Mouse (Mus musculus) heart, embryonic 15.5 days (tissue): ENCODE results near the gene Gm43518. TPM values are rescaled to one million over a fixed set of nuclear protein-coding genes. Genes with fewer than 3 reads are reported as not detected.

Experiments used
- ATAC-seq: fragments of 200-750 bp; cut with Nextera tagmentation; replicated peaks from 2 replicates; pipeline ENCODE4 v1.8.0; 2017; ENCODE audit warnings: low read depth, moderate TSS enrichment; ENCODE audit not compliant: insufficient number of reproducible peaks, insufficient read depth, low FRiP score
- H3K27ac ChIP-seq: fragments of 300-500 bp; sonication (generic); 2 replicates; pipeline ENCODE4 v1.5.1; 2015; ENCODE audit warnings: mild to moderate bottlenecking, inconsistent platforms
- H3K27me3 ChIP-seq: fragments of 300-500 bp; sonication (generic); 2 replicates; pipeline ENCODE4 v1.6.1; 2015; ENCODE audit warnings: inconsistent platforms
- H3K36me3 ChIP-seq: fragments of 300-500 bp; sonication (generic); 2 replicates; pipeline ENCODE4 v1.6.1; 2015; ENCODE audit warnings: mild to moderate bottlenecking, inconsistent platforms
- H3K4me1 ChIP-seq: fragments of 300-500 bp; sonication (generic); replicated peaks from 2 replicates; pipeline ENCODE4 v1.6.1; 2015; ENCODE audit warnings: inconsistent platforms
- H3K4me2 ChIP-seq: fragments of 300-500 bp; sonication (generic); 2 replicates; pipeline ENCODE4 v1.6.1; 2015; ENCODE audit warnings: inconsistent platforms, mild to moderate bottlenecking, moderate library complexity
- H3K4me3 ChIP-seq: fragments of 300-500 bp; sonication (generic); 2 replicates; pipeline ENCODE4 v1.5.1; 2015; ENCODE audit warnings: mild to moderate bottlenecking, inconsistent platforms
- H3K9ac ChIP-seq: fragments of 300-500 bp; sonication (generic); 2 replicates; pipeline ENCODE4 v1.6.1; 2015; ENCODE audit warnings: mild to moderate bottlenecking, inconsistent platforms
- H3K9me3 ChIP-seq: fragments of 300-500 bp; sonication (generic); replicated peaks from 2 replicates; pipeline ENCODE4 v1.6.1; 2016; ENCODE audit warnings: inconsistent platforms
- WGBS: fragments of 180-500 bp; shearing (Covaris S2); methylation state at CpG from one replicate; pipeline ENCODE4 v1.1.7; 2015; ENCODE audit warnings: mixed read lengths; 5-methylcytosine and 5-hydroxymethylcytosine counted together
- polyA plus RNA-seq: library from polyadenylated mRNA; unstranded; fragments of >200 nt; fragmentation: Nextera tagmentation; extraction: Ambion mirVana; gene quantifications from 2 replicates; pipeline ENCODE4 v1.2.1, GENCODE M21; 2015

Gm43518 gene
- polyA plus RNA-seq, 1 experiment from 2014 or later = 0.91 TPM

GRCm38 (mm10) chr5:123897352-123897751 lies 29.9 kb upstream of the Gm43518 start:
- Histone ChIP-seq H3K4me1 (no peaks in the 10 kb centered on the region), H3K9me3 (no peaks in the 10 kb centered on the region), H3K4me2 (no peak overlapping the region), H3K27ac (no peak overlapping the region), H3K9ac (no peak overlapping the region), H3K27me3 (no peaks in the 10 kb centered on the region), H3K36me3 (no peaks in the 10 kb centered on the region), H3K4me3 (no peak overlapping the region)
- 77% methylated on average over 13 of the region's 13 CpGs for WGBS
- ATAC-seq = no peak

- no peak for ATAC-seq
- Histone ChIP-seq H3K4me3 (no peak overlapping the region), H3K9ac (no peak overlapping the region), H3K4me2 (no peak overlapping the region), H3K27me3 (no peaks in the 10 kb centered on the region), H3K27ac (no peak overlapping the region), H3K36me3 (peaks cover 4% of the 10 kb centered on the region; the same call in 1 of the 2 replicates), H3K9me3 (no peaks in the 10 kb centered on the region), H3K4me1 (peaks cover 18% of the 10 kb centered on the region)
- 59% methylated on average over 11 of the region's 11 CpGs for WGBS
These were observed 23.1 kb upstream of the Gm43518 start for GRCm38 (mm10) chr5:123904059-123904672.

GRCm38 (mm10) chr5:123906146-123906975 lies 20.9 kb upstream of the Gm43518 start:
- peak overlapping the region; percentile 94 for H3K4me3 ChIP-seq
- 71% methylated on average over 17 of the region's 17 CpGs for WGBS
- ATAC-seq = no peak
- peak overlapping the region; percentile 47 for H3K4me2 ChIP-seq
- peaks cover 20% of the 10 kb centered on the region for H3K36me3 ChIP-seq
- H3K9ac ChIP-seq = no peak overlapping the region
- no peaks in the 10 kb centered on the region for H3K9me3 ChIP-seq
- H3K4me1 ChIP-seq = peaks cover 18% of the 10 kb centered on the region
- H3K27ac ChIP-seq = no peak overlapping the region
- no peaks in the 10 kb centered on the region for H3K27me3 ChIP-seq

DNA sequence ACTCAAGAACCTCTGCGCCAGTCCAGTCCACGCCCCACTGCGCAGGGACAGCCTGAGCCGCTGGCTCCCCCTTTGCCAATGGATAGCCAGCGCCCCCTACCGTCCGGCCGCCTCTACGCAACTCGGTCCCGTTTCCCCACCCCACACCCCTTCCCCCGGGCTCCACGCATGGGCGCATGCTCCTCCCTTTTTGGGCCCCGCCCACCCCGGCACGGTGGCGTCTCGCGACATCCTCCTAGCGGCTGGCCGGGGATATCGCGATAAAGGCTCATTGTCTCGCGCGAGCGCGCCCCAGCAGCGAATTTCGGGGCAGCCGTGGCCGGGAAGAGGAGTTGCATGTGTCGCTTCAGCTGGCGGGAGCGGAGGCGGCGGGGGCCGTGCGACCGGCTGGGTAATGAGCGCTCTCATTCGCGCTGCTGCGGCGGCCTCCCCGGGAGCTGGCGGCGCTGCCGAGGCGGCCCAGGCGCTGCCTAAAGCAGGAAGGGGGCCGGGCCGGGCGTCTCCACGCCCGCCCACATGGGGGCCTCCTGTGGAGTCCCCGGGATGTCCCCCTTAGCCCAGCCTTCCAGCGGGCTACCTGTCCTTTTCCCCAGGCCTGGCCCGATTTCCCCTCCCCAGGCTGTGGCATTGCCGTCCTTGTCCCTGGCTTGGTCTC lies 20.1 kb upstream of the Gm43518 start, which contains the start of gene Denr:
TSS of gene Denr (plus strand) at position 200 of the 655 bp plus-strand sequence.
- WGBS = under 1% methylated on average over 61 of the region's 61 CpGs
- peak within 1 kb of the TSS; percentile 88 for H3K4me2 ChIP-seq
- H3K9me3 ChIP-seq = no peaks in the 10 kb centered on the region
- peak within 1 kb of the TSS; percentile 88 for H3K27ac ChIP-seq
- H3K36me3 ChIP-seq = peaks cover 23% of the 10 kb centered on the region
- ATAC-seq = peak; percentile 95
- H3K9ac ChIP-seq = peak within 1 kb of the TSS; percentile 98
- H3K4me3 ChIP-seq = peak within 1 kb of the TSS; percentile 94
- H3K27me3 ChIP-seq = no peaks in the 10 kb centered on the region
- peaks cover 18% of the 10 kb centered on the region for H3K4me1 ChIP-seq

GRCm38 (mm10) chr5:123907631-123907977 lies 19.6 kb upstream of the Gm43518 start:
- peaks cover 23% of the 10 kb centered on the region for H3K36me3 ChIP-seq
- ATAC-seq = no peak

GRCm38 (mm10) chr5:123914852-123915251 lies 12.4 kb upstream of the Gm43518 start:
- 82% methylated on average over 3 of the region's 3 CpGs for WGBS
- H3K27me3 ChIP-seq = no peaks in the 10 kb centered on the region
- peaks cover 48% of the 10 kb centered on the region for H3K36me3 ChIP-seq
- no peak overlapping the region for H3K27ac ChIP-seq
- H3K9me3 ChIP-seq = no peaks in the 10 kb centered on the region
- H3K4me1 ChIP-seq = peaks cover 10% of the 10 kb centered on the region
- no peak overlapping the region for H3K4me3 ChIP-seq
- ATAC-seq = no peak
- H3K4me2 ChIP-seq = no peak overlapping the region
- no peak overlapping the region for H3K9ac ChIP-seq

More at GRCm38 (mm10) chr5:123907631-123907977, 19.6 kb upstream of the Gm43518 start:
- WGBS = 3% methylated on average over 10 of the region's 10 CpGs
- Histone ChIP-seq H3K4me3 (peak overlapping the region; percentile 94), H3K9me3 (no peaks in the 10 kb centered on the region), H3K27me3 (no peaks in the 10 kb centered on the region), H3K4me1 (peaks cover 18% of the 10 kb centered on the region), H3K4me2 (peak overlapping the region; percentile 88), H3K27ac (peak overlapping the region; percentile 88), H3K9ac (peak overlapping the region; percentile 98)

DNA sequence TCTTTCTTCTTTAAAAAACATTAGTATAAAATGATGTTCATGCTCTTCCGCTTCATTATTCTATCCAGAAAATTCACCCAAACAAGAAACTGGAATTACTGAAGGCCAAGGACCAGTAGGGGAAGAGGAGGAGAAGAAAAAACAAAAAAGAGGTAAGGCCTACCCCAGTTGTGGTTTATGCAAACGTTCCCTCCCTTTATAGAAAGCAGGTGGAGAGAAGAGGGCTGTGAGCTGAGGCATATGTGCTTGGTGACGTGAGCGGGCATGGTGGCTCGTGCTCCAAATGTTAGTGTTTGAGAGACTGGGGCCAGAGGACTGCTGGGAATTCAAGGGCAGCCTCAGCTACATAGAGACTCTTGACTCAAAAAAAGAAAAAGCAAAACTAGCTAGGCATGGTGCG lies 5.1 kb upstream of the Gm43518 start:
- Histone ChIP-seq H3K4me2 (no peak overlapping the region), H3K9ac (no peak overlapping the region), H3K4me1 (no peaks in the 10 kb centered on the region), H3K9me3 (no peaks in the 10 kb centered on the region), H3K27me3 (no peaks in the 10 kb centered on the region), H3K27ac (no peak overlapping the region), H3K36me3 (peaks cover 82% of the 10 kb centered on the region), H3K4me3 (no peak overlapping the region)
- WGBS = 91% methylated on average over 6 of the region's 6 CpGs
- ATAC-seq = no peak

GRCm38 (mm10) chr5:123930508-123930989 lies 3.3 kb downstream of the Gm43518 start, which contains the start of gene Ccdc62:
Ccdc62 (plus strand) TSS chr5:123930679.
- Histone ChIP-seq H3K4me2 (peak within 1 kb of the TSS; percentile 79), H3K9ac (peak within 1 kb of the TSS; percentile 84), H3K9me3 (no peaks in the 10 kb centered on the region), H3K4me1 (peaks cover 7% of the 10 kb centered on the region), H3K4me3 (peak within 1 kb of the TSS; percentile 73), H3K27ac (peak within 1 kb of the TSS; percentile 86), H3K36me3 (peaks cover 29% of the 10 kb centered on the region), H3K27me3 (no peaks in the 10 kb centered on the region)
- ATAC-seq = peak; percentile 96
- under 1% methylated on average over 56 of the region's 56 CpGs for WGBS

DNA sequence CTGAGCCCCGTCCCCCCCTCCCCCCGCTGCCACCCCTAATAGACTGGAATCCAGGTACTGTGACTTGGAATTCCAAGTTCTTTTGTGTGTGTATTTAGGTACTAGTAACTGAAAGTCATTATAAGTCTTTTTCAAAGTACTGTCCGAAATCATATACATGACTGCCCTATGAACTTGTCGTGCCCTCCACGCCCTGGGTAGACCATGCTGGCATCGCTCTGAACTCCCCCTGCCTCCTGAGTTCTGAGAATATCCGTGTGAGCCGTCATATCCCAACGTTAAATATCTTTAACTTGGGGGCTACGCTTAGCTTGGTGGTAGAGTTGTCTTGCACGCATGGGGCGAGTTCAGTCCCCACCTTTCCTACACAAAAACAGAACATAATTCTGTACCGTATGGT lies 3.9 kb downstream of the Gm43518 start:
- peak overlapping the region; percentile 73 for H3K4me3 ChIP-seq
- H3K27me3 ChIP-seq = no peaks in the 10 kb centered on the region
- H3K27ac ChIP-seq = peak overlapping the region; percentile 86
- peaks cover 7% of the 10 kb centered on the region for H3K4me1 ChIP-seq
- peaks cover 24% of the 10 kb centered on the region for H3K36me3 ChIP-seq
- peak overlapping the region; percentile 84 for H3K9ac ChIP-seq
- H3K9me3 ChIP-seq = no peaks in the 10 kb centered on the region
- ATAC-seq = no peak
- WGBS = 42% methylated on average over 13 of the region's 13 CpGs
- H3K4me2 ChIP-seq = peak overlapping the region; percentile 79

DNA sequence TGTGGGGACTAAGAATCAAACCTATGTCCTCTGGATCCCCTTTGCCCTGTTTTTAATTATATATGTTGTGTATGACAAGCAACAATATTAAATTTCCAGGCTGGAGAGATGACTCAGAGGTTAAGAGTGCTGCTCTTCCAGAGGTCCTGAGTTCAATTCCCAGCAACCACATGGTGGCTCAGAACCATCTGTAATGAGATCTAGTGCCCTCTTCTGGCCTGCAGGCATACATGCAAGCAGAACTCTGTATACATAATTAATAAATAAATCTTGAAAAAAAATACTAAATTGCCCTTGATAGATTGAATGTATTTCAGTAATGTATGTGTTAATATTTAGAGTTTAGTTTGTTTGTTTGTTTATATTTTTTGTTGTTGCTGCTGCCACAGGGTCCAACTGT lies 5.7 kb downstream of the Gm43518 start:
- Histone ChIP-seq H3K4me2 (no peak overlapping the region), H3K9ac (no peak overlapping the region), H3K27ac (no peak overlapping the region), H3K27me3 (no peaks in the 10 kb centered on the region), H3K36me3 (peaks cover 6% of the 10 kb centered on the region), H3K4me3 (no peak overlapping the region), H3K9me3 (no peaks in the 10 kb centered on the region), H3K4me1 (peaks cover 7% of the 10 kb centered on the region)
- ATAC-seq = no peak

DNA sequence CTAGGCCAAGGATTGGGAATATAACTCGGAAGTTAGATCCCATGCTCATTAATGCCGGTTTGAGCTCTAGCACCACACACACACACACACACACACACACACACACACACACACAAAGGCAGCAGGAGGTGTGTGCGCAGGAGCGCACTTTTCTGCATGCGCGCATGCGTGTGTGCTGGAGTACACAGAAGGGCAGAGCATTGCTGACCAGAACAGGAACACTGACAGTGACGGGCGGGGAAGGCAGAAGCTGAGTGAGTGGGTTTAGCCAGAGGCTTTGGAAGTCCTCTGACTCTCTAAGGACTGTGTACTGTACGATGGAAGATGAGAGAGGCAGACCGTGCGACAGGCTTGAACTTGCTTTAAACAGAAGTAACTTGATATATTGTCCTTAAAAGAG lies 6.3 kb downstream of the Gm43518 start:
- no peak overlapping the region for H3K9ac ChIP-seq
- H3K27ac ChIP-seq = no peak overlapping the region
- no peak overlapping the region for H3K4me3 ChIP-seq
- no peaks in the 10 kb centered on the region for H3K27me3 ChIP-seq
- H3K4me2 ChIP-seq = no peak overlapping the region
- H3K36me3 ChIP-seq = no peaks in the 10 kb centered on the region; the same call in 1 of the 2 replicates
- WGBS = 89% methylated on average over 12 of the region's 12 CpGs
- H3K9me3 ChIP-seq = no peaks in the 10 kb centered on the region
- no peak for ATAC-seq
- peaks cover 7% of the 10 kb centered on the region for H3K4me1 ChIP-seq
